Comparison of ENCODE assay signal across 9 mouse cellular contexts in the genomic region with DNA sequence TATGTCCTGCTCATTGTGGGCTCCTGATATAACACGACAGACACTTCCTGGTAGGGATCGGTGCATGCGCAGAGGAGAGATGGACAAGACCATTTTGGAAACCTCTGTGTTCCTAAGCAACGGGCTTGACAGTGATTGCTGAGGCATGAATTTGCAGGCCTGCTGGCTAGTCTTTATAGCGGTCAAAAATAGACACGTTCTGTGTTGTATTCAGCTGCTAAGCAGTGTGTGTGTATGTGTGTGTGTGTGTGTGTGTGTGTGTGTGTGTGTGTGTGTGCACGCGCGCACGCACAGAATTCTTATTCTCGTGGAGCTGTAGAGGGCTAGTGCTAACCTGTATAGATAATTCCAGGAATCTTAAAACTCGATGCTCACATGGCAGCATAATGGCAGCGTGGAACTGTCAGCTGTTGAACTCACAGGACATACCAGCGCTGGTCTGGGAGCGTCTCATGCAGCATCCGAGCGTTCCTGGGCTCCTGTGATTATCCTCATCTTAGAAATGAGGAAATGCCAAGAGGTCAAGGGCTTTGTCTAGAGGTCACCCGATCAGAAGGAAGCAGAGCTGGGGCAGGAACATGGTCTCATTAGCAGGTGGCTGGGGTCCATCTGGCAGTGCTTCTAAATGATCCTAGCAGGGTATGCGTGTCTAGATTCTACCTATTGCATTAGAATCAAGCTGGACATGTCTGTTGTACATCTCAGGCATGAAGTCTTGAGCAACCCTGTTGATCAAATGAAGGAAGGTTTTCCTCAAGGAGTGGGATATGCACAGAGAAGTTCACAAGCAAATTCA.
DNase-seq lines count a peak whose midpoint lies in the region; ATAC-seq and TF ChIP-seq lines count a peak whose summit lies in the region.
"Had no signal": no experiment of that assay in that cellular context is flagged by ENCODE, and none has a peak within 500 bp of the region (broad histone marks: within the 10 kb centered on the region; RNA-seq: fewer than 3 reads in every experiment).

No protein-coding gene starts in this region.

- H3K9ac ChIP-seq in forebrain, postnatal 0 days = no peak overlapping the region
- peak overlapping the region; percentile 13 for H3K9ac ChIP-seq in hindbrain, embryonic 13.5 days
- H3K9ac ChIP-seq in neural tube, embryonic 15.5 days (replicated peaks) = no peak overlapping the region

- H3K27me3 ChIP-seq in forebrain, postnatal 0 days (ENCODE audit: insufficient read depth, low read length) = no peaks in the 10 kb centered on the region
- H3K27me3 ChIP-seq in hindbrain, embryonic 13.5 days = no peaks in the 10 kb centered on the region
- H3K27me3 ChIP-seq in neural tube, embryonic 15.5 days (replicated peaks) = no peaks in the 10 kb centered on the region

- H3K36me3 ChIP-seq in forebrain, postnatal 0 days (ENCODE audit: insufficient read depth) = no peaks in the 10 kb centered on the region
- H3K36me3 ChIP-seq in hindbrain, embryonic 13.5 days = no peaks in the 10 kb centered on the region
- no peaks in the 10 kb centered on the region for H3K36me3 ChIP-seq in neural tube, embryonic 15.5 days

- no peak overlapping the region for H3K4me3 ChIP-seq in forebrain, postnatal 0 days (ENCODE audit: low read depth, low read length)
- H3K4me3 ChIP-seq in hindbrain, embryonic 13.5 days = no peak overlapping the region
- no peak overlapping the region for H3K4me3 ChIP-seq in neural tube, embryonic 15.5 days (replicated peaks)
- H3K4me3 ChIP-seq: megakaryocyte, embryonic 14.5 days had no signal

- H3K9me3 ChIP-seq in forebrain, postnatal 0 days (ENCODE audit: low read length) = no peaks in the 10 kb centered on the region
- H3K9me3 ChIP-seq in hindbrain, embryonic 13.5 days = no peaks in the 10 kb centered on the region
- no peaks in the 10 kb centered on the region for H3K9me3 ChIP-seq in neural tube, embryonic 15.5 days (replicated peaks)

- H3K27ac ChIP-seq in forebrain, postnatal 0 days (ENCODE audit: low read depth, low read length) = peak overlapping the region; percentile 72
- peak overlapping the region; percentile 60; the same call in 1 of the 2 replicates for H3K27ac ChIP-seq in hindbrain, embryonic 13.5 days
- H3K27ac ChIP-seq in neural tube, embryonic 15.5 days (replicated peaks) = peak overlapping the region; percentile 30; the same call in 1 of the 2 replicates

- peaks cover 6% of the 10 kb centered on the region for H3K4me1 ChIP-seq in forebrain, postnatal 0 days (ENCODE audit: insufficient read depth)
- peaks cover 20% of the 10 kb centered on the region for H3K4me1 ChIP-seq in hindbrain, embryonic 13.5 days (replicated peaks)
- 0 out of 2 replicates have a peak, but pooled peaks cover 13% of the 10 kb centered on the region for H3K4me1 ChIP-seq in neural tube, embryonic 15.5 days

- WGBS in forebrain, postnatal 0 days = 59% methylated on average over 19 of the region's 19 CpGs
- 65% methylated on average over 19 of the region's 19 CpGs for WGBS in hindbrain, embryonic 13.5 days
- WGBS in neural tube, embryonic 15.5 days = 75% methylated on average over 19 of the region's 19 CpGs

- TF ChIP-seq CTCF in forebrain, postnatal 0 days (IDR thresholded peaks at IDR 0.05; ENCODE audit: low read depth) = 0 out of 2 replicates have a peak, but pooled peaks have one; percentile 1

- ATAC-seq in forebrain, postnatal 0 days = peak; percentile 91
- ATAC-seq in hindbrain, embryonic 13.5 days (ENCODE audit: low FRiP score) = peak; percentile 62
- peak; percentile 62 for ATAC-seq in neural tube, embryonic 15.5 days (ENCODE audit: low FRiP score)
- ATAC-seq in erythroid progenitor cell, adult 5-6 weeks (replicated peaks; ENCODE audit: low FRiP score, poor library complexity, severe bottlenecking) = no peak

- peak; percentile 20 to 33 for DNase-seq in cerebellum, adult 18-20 months
- peak; percentile 67 for DNase-seq in forebrain, postnatal 0 days
- no peak for DNase-seq in thymus, postnatal 0 days (ENCODE audit: low spot score)
- no peak for DNase-seq in kidney, adult 18-20 months
- DNase-seq in urinary bladder, postnatal 14 days (ENCODE audit: low spot score) = no peak

- H3K4me2 ChIP-seq in forebrain, postnatal 0 days (ENCODE audit: low read depth) = no peak overlapping the region
- no peak overlapping the region for H3K4me2 ChIP-seq in hindbrain, embryonic 13.5 days
- H3K4me2 ChIP-seq in neural tube, embryonic 15.5 days = no peak overlapping the region

Comparison
In these comparisons a context has a peak if more than half of its experiments do, and no peak if none do; other contexts are left out.
1. DNase-seq: peak in cerebellum, adult 18-20 months (2 of 2) and forebrain, postnatal 0 days (single experiment); none in thymus, postnatal 0 days (single experiment), kidney, adult 18-20 months (single experiment) and urinary bladder, postnatal 14 days (single experiment).
2. Peak in every context shown above with its lines, with median percentiles within 50 percentile points of each other: H3K27ac ChIP-seq.